Mouse (Mus musculus): ENCODE results near the gene Kcnb1. TPM values are rescaled to one million over a fixed set of nuclear protein-coding genes. Genes with fewer than 3 reads are reported as not detected.
A peak's percentile ranks its signal among the peaks of the same experiment; 100 is the strongest.

Kcnb1 gene
- polyA plus RNA-seq, 1 experiment from 2014 or later = 0.65 TPM

DNA sequence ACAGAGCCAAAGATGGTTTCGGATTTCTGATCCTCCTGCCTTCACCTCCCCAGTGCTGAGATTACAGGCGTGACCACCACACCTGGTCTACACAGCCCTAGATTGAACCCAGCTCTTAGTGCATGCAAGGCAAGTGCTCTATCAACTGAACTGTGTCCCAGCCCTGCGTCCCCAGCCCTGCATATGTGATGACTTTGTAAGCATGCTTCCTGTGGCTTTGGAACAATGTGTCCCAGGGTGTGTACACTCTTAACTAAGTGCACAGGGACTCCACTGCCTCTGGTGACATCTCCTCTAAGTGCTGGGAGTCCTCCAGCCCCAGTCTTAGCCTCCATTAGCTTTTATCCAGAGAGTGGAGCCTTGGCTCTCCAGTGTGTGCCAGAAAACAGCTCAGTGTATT is 3.4 kb upstream of the Kcnb1 start:
- Histone ChIP-seq H3K27me3 (ENCODE audit: control insufficient read depth, insufficient read depth, low read depth, low read length) (peaks cover 27% of the 10 kb centered on the region), H3K4me2 (ENCODE audit: low read depth, low read length) (no peak overlapping the region), H3K4me3 (ENCODE audit: low read length) (no peak overlapping the region), H3K27ac (ENCODE audit: low read length) (no peak overlapping the region), H3K36me3 (ENCODE audit: control insufficient read depth, insufficient read depth, low read length) (no peaks in the 10 kb centered on the region), H3K9me3 (ENCODE audit: control insufficient read depth, low read length) (0 out of 2 replicates have a peak, but pooled peaks cover 3% of the 10 kb centered on the region), H3K9ac (ENCODE audit: low read length) (no peak overlapping the region), H3K4me1 (replicated peaks; ENCODE audit: control insufficient read depth, insufficient read depth, low read length) (peaks cover 11% of the 10 kb centered on the region; the same call in 1 of the 2 replicates)
- no peak for ATAC-seq (ENCODE audit: low read depth)
- 69% methylated on average over 3 of the region's 3 CpGs for WGBS

DNA sequence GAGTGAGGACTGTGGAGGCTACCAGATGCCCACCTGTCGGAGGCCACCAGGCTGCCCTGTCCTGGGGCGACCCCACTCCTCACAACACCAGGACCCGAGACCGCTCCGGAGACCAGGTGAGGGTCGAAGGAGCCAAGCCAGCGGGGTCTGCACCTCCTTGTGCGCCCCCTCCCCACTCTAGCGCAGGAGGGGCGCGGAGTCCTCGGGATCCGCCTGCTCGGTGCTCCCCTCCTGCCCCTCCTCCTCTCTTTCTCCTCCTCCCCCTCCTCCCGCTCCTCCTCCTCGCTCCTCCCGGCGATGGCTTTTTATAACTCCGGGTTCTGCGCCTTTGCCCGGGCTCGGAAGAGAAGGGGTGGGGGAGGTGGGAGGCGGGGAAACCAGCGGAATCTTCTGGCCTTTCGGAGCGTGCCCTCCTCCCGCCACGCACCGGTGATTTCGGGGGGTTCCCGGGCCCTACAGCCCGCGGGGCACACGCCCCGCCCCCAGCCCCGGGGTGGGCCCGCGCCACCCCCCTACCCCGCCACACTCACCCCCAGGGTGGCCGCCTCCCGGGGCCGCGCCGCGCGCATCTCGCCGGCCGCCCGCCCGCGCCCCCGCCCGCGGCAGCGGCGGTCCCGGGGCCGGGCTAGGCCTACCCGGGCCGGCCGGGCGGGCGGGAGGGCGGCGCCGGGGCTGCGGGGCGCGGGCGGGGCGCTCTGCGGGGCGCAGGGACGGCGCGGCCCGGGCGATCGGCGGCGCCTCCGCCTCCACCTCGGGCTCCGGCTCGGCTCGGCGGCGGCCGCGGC is 472 bp downstream of the Kcnb1 start:
- 2% methylated on average over 41 of the region's 91 CpGs for WGBS
- ATAC-seq (ENCODE audit: low read depth) = peak; percentile 20
- peak overlapping the region; percentile 59 for H3K4me3 ChIP-seq (ENCODE audit: low read length)
- H3K4me2 ChIP-seq (ENCODE audit: low read depth, low read length) = peak overlapping the region; percentile 93
- no peak overlapping the region for H3K27ac ChIP-seq (ENCODE audit: low read length)
- peaks cover 46% of the 10 kb centered on the region for H3K27me3 ChIP-seq (ENCODE audit: control insufficient read depth, insufficient read depth, low read depth, low read length)
- H3K4me1 ChIP-seq (replicated peaks; ENCODE audit: control insufficient read depth, insufficient read depth, low read length) = peaks cover 12% of the 10 kb centered on the region; the same call in 1 of the 2 replicates
- 0 out of 2 replicates have a peak overlapping the region, but pooled peaks have one; percentile 7 for H3K9ac ChIP-seq (ENCODE audit: low read length)
- H3K36me3 ChIP-seq (ENCODE audit: control insufficient read depth, insufficient read depth, low read length) = no peaks in the 10 kb centered on the region
- 0 out of 2 replicates have a peak, but pooled peaks cover 3% of the 10 kb centered on the region for H3K9me3 ChIP-seq (ENCODE audit: control insufficient read depth, low read length)

DNA sequence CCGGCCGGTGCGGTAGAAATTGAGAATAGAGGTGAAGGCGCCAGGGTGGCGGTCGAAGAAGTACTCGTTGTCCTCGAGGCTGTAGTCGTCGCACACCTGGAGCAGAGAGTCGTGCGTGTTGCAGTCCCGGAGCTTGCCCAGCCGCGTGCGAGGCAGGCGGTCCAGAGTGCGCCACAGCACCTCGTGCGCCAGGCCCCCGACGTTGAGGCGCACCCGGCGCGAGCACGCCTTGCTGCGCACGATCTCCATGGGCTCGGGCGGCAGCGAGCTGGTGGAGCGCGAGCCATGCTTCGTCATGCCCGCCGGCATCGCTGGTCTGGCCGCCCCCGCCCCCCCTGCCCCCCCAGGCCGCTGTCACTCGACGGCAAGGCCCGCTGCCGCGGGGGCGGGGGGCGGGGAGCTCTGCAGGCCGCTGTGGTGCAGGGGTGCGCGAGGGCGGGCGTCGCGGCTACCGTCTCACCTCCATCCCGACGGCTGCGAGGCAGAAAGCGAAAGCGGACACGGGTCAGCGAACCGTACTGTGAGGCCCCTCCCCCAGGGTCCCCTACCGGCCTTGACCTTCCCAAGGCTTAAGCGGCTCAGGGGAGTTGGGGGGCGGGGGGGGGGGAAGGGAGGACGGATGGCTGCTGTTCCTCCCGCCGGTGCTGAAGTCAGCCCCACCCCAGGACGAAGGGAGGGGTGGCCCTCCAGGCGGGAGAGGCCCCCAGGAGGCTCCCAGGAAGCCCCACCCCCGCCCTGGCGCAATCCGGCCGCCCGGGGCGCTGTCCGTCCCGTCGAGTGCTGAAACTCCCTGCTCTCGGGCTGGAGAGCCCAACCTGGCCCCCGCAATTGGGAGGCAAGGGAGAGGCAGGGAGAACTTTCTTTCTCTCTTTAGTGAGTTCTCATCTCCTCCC is 1.4 kb downstream of the Kcnb1 start:
- Histone ChIP-seq H3K4me3 (ENCODE audit: low read length) (peak overlapping the region; percentile 59), H3K4me1 (replicated peaks; ENCODE audit: control insufficient read depth, insufficient read depth, low read length) (peaks cover 12% of the 10 kb centered on the region; the same call in 1 of the 2 replicates), H3K9me3 (ENCODE audit: control insufficient read depth, low read length) (no peaks in the 10 kb centered on the region), H3K27ac (ENCODE audit: low read length) (no peak overlapping the region), H3K36me3 (ENCODE audit: control insufficient read depth, insufficient read depth, low read length) (no peaks in the 10 kb centered on the region), H3K9ac (ENCODE audit: low read length) (peak overlapping the region; percentile 25; the same call in 1 of the 2 replicates), H3K4me2 (ENCODE audit: low read depth, low read length) (peak overlapping the region; percentile 93), H3K27me3 (ENCODE audit: control insufficient read depth, insufficient read depth, low read depth, low read length) (peaks cover 46% of the 10 kb centered on the region)
- 10% methylated on average over 62 of the region's 83 CpGs for WGBS
- ATAC-seq (ENCODE audit: low read depth) = peak; percentile 82

DNA sequence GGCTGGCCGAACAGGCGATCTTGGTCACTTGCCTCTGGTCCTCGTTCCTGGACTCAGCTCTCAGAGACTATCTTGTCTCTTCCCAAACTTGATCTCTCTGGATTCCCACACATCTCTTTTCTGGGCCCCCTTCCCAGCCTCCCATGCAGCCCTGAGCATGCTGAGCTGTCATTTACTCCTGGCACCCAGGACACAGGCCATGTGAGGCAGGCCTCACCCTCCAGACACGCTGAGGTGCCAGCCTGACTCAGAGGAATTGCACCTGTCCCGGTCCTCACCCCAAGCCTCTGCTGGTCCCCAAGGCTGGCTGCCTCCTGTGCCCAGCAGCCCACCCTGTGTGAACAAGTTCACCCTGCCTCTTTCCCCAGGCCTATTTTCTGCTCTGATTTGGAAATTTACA is 2.8 kb downstream of the Kcnb1 start:
- Histone ChIP-seq H3K27me3 (ENCODE audit: control insufficient read depth, insufficient read depth, low read depth, low read length) (peaks cover 46% of the 10 kb centered on the region), H3K4me2 (ENCODE audit: low read depth, low read length) (no peak overlapping the region), H3K9ac (ENCODE audit: low read length) (no peak overlapping the region), H3K9me3 (ENCODE audit: control insufficient read depth, low read length) (no peaks in the 10 kb centered on the region), H3K27ac (ENCODE audit: low read length) (no peak overlapping the region), H3K4me1 (replicated peaks; ENCODE audit: control insufficient read depth, insufficient read depth, low read length) (peaks cover 12% of the 10 kb centered on the region; the same call in 1 of the 2 replicates), H3K36me3 (ENCODE audit: control insufficient read depth, insufficient read depth, low read length) (no peaks in the 10 kb centered on the region), H3K4me3 (ENCODE audit: low read length) (no peak overlapping the region)
- WGBS = 79% methylated on average over 5 of the region's 5 CpGs
- no peak for ATAC-seq (ENCODE audit: low read depth)

DNA sequence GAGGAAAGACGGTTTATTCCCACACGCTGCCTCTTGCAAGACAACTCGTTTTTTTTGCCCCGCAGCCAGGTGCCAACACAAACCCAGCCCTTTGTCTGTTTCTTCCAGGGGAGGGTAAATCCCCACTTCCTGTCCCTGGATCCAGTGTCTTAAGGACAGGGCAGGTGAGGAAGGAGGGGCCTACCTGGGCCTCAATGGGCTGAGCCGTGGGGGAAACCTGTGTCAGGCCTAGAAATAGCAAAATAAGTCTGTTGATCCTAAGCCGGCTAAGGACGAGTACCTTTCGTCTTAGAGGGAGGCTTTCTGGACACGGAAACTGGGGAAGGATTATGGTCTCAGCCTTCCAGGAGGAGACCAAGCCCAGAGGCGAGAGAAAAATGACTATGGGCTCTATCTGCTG is 3.4 kb downstream of the Kcnb1 start:
- Histone ChIP-seq H3K36me3 (ENCODE audit: control insufficient read depth, insufficient read depth, low read length) (no peaks in the 10 kb centered on the region), H3K4me3 (ENCODE audit: low read length) (no peak overlapping the region), H3K27me3 (ENCODE audit: control insufficient read depth, insufficient read depth, low read depth, low read length) (peaks cover 45% of the 10 kb centered on the region), H3K27ac (ENCODE audit: low read length) (no peak overlapping the region), H3K9ac (ENCODE audit: low read length) (no peak overlapping the region), H3K4me2 (ENCODE audit: low read depth, low read length) (no peak overlapping the region), H3K9me3 (ENCODE audit: control insufficient read depth, low read length) (no peaks in the 10 kb centered on the region), H3K4me1 (replicated peaks; ENCODE audit: control insufficient read depth, insufficient read depth, low read length) (peaks cover 12% of the 10 kb centered on the region; the same call in 1 of the 2 replicates)
- no peak for ATAC-seq (ENCODE audit: low read depth)
- 40% methylated on average over 10 of the region's 10 CpGs for WGBS

DNA sequence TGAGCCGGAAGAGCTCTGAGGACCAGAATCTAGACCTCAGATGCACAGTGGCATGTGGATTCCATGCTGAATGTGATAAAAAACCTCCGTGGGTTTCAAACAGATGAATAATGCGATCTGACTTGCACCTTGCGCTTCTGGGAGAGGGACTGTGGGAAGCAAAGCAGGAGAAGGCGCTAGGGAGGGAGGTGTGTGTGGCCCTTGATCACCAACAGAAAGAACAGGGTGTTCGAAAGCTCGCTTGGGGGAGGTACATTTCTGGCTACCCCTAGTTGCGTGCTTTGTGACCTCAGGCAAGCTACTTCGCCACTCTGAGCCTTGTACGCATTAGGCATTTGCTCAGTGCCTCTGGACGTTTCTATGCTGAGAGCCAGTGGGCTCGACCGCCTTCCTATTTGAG is 4.0 kb downstream of the Kcnb1 start:
- 41% methylated on average over 13 of the region's 13 CpGs for WGBS
- no peaks in the 10 kb centered on the region for H3K9me3 ChIP-seq (ENCODE audit: control insufficient read depth, low read length)
- peaks cover 39% of the 10 kb centered on the region for H3K27me3 ChIP-seq (ENCODE audit: control insufficient read depth, insufficient read depth, low read depth, low read length)
- H3K9ac ChIP-seq (ENCODE audit: low read length) = no peak overlapping the region
- H3K4me1 ChIP-seq (replicated peaks; ENCODE audit: control insufficient read depth, insufficient read depth, low read length) = peaks cover 12% of the 10 kb centered on the region; the same call in 1 of the 2 replicates
- no peak overlapping the region for H3K4me3 ChIP-seq (ENCODE audit: low read length)
- no peak overlapping the region for H3K4me2 ChIP-seq (ENCODE audit: low read depth, low read length)
- no peaks in the 10 kb centered on the region for H3K36me3 ChIP-seq (ENCODE audit: control insufficient read depth, insufficient read depth, low read length)
- no peak overlapping the region for H3K27ac ChIP-seq (ENCODE audit: low read length)
- ATAC-seq (ENCODE audit: low read depth) = no peak

DNA sequence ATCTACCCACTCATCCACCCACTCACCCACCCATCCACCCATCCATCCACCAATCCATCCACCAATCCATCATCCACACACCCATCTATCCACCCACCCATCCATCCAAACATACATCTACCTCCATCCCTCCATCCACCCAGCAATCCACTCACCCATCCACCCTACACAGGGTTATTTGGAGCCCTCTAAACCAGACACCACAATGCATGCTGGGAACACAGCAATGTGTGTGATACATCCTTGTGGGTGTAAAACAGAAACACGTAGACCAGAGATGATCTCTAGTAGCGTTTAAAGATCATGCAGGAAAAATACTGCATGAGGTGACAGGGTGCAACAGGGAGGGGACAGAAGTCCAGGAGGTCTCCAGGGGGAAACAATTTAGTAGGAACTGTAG is 4.5 kb downstream of the Kcnb1 start:
- Histone ChIP-seq H3K4me3 (ENCODE audit: low read length) (no peak overlapping the region), H3K36me3 (ENCODE audit: control insufficient read depth, insufficient read depth, low read length) (no peaks in the 10 kb centered on the region), H3K9me3 (ENCODE audit: control insufficient read depth, low read length) (no peaks in the 10 kb centered on the region), H3K9ac (ENCODE audit: low read length) (no peak overlapping the region), H3K27ac (ENCODE audit: low read length) (no peak overlapping the region), H3K27me3 (ENCODE audit: control insufficient read depth, insufficient read depth, low read depth, low read length) (peaks cover 34% of the 10 kb centered on the region), H3K4me2 (ENCODE audit: low read depth, low read length) (no peak overlapping the region), H3K4me1 (replicated peaks; ENCODE audit: control insufficient read depth, insufficient read depth, low read length) (peaks cover 12% of the 10 kb centered on the region; the same call in 1 of the 2 replicates)
- WGBS = 71% methylated on average over 2 of the region's 2 CpGs
- no peak for ATAC-seq (ENCODE audit: low read depth)

DNA sequence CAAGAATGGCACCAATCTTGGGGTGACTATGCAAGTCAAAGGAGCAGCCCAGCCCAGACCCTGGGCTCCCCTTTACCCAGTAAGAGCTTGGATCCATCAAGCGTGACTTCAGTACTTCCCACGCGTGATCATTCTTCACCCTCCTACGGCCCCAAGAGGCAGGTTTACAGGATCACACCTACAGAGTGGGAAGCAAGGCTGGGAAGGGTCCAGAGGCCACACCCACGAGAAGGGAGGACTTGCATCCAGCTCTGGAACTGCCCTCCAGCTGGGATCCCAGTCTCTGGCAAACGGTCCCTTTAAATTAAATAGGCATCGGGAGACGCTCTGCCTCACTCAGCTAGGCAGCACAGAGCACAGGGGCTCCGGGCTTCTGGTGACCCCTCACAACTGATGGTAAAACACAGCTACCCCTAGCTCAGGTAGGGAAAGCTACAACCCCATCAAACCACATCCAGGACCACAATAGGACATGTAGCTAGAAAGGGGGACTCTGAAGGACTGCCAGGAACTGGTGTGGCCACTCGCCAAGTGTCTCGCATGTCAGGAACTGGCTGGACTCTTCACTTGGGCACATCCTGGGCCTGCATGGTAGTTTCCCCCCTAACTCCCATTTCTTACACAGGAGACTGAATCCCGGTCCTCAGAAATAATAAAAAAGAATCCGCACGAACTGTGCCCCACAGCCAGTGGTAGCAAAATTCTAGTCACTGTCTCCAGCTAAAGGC is 8.1 kb downstream of the Kcnb1 start:
- no peaks in the 10 kb centered on the region for H3K4me1 ChIP-seq (replicated peaks; ENCODE audit: control insufficient read depth, insufficient read depth, low read length)
- no peak overlapping the region for H3K4me2 ChIP-seq (ENCODE audit: low read depth, low read length)
- H3K27ac ChIP-seq (ENCODE audit: low read length) = no peak overlapping the region
- H3K9me3 ChIP-seq (ENCODE audit: control insufficient read depth, low read length) = no peaks in the 10 kb centered on the region
- H3K36me3 ChIP-seq (ENCODE audit: control insufficient read depth, insufficient read depth, low read length) = no peaks in the 10 kb centered on the region
- 75% methylated on average over 14 of the region's 14 CpGs for WGBS
- ATAC-seq (ENCODE audit: low read depth) = no peak
- no peak overlapping the region for H3K9ac ChIP-seq (ENCODE audit: low read length)
- peaks cover 4% of the 10 kb centered on the region for H3K27me3 ChIP-seq (ENCODE audit: control insufficient read depth, insufficient read depth, low read depth, low read length)
- H3K4me3 ChIP-seq (ENCODE audit: low read length) = no peak overlapping the region
